Mouse (Mus musculus): ENCODE data around the gene Mup22.
"Not testable (repeated sequence)": the region's sequence is repeated elsewhere in the genome, so short reads cannot be mapped to it uniquely, and the experiment has no call there.

Mup22 gene

DNA sequence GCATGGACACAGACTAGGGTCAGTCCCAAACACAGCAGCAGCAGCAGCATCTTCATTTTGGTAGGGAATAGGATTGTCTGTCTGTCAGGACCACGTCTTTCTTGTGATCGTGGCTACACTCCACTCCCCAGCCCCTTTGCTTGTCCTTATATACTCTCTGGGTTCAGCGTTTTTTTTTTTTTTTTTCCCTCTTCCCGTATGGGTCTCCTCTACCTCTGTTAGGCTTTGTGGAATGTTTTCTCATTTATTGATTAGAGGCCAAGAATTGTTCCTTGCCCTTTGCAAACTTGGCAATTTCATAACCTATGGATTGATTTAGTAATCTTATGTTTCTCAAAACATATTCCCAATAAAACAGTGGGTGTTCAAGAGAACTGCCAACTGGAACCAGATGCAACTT, at the start of gene Mup22:
Mup22 (minus strand) TSS at position 101 of the 400 bp plus-strand sequence.
- not testable (repeated sequence) for DNase-seq (ENCODE audit: low read depth)

DNA sequence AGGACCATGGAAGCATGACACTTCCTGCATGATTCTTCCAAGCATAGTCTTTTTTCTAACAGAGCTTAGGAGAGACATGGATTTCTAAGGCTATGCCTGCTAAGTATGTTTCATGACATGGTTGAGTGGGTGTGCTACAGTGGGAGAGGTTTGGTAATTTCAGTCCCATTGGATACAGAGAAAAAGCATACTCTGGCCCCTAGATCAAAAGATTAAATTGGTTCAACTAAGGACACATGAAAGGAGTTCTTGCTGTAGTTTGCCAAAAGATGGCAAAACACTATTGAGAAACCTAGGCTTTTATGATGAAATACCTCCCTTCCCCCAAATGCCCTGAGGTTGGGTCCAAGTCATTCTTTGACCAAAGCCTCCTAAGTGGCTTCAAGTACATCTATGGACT, 19.6 kb upstream of the Mup22 start:
- not testable (repeated sequence) for DNase-seq (ENCODE audit: low read depth)
